Mouse (Mus musculus): ENCODE results near the gene F2rl1. TPM values are rescaled to one million over a fixed set of nuclear protein-coding genes. Genes with fewer than 3 reads are reported as not detected.

The F2rl1 gene
- not detected in 2 replicates for polyA plus RNA-seq (2012; ENCODE audit: insufficient read depth, insufficient read length, missing spikeins)

- H3K4me3 ChIP-seq (ENCODE audit: insufficient read depth, low read depth, low read length), result peak within 1 kb of the TSS; percentile 54
- peaks cover 2% of the 10 kb centered on the region; the same call in 1 of the 2 replicates for H3K4me1 ChIP-seq (ENCODE audit: control insufficient read depth, insufficient read depth, insufficient read length, low read length)
- no peak within 1 kb of the TSS for H3K27ac ChIP-seq (replicated peaks; ENCODE audit: low read depth, low read length)
Observed at GRCm38 (mm10) chr13:95524674-95525491, at the start of gene F2rl1. Gene F2rl1 (minus strand): TSS chr13:95525227.

- no peak overlapping the region for H3K27ac ChIP-seq (replicated peaks; ENCODE audit: low read depth, low read length)
Observed at GRCm38 (mm10) chr13:95570877-95571276, 45.9 kb upstream of the F2rl1 start.

GRCm38 (mm10) chr13:95569326-95569725 lies 44.3 kb upstream of the F2rl1 start:
- no peak overlapping the region for H3K27ac ChIP-seq (replicated peaks; ENCODE audit: low read depth, low read length)
- H3K4me1 ChIP-seq (ENCODE audit: control insufficient read depth, insufficient read depth, insufficient read length, low read length), result no peaks in the 10 kb centered on the region
- H3K4me3 ChIP-seq (ENCODE audit: insufficient read depth, low read depth, low read length), result no peak overlapping the region

More at GRCm38 (mm10) chr13:95570877-95571276, 45.9 kb upstream of the F2rl1 start:
- Histone ChIP-seq H3K4me1 (ENCODE audit: control insufficient read depth, insufficient read depth, insufficient read length, low read length) (no peaks in the 10 kb centered on the region), H3K4me3 (ENCODE audit: insufficient read depth, low read depth, low read length) (no peak overlapping the region)

GRCm38 (mm10) chr13:95568336-95568735 lies 43.3 kb upstream of the F2rl1 start:
- Histone ChIP-seq H3K4me1 (ENCODE audit: control insufficient read depth, insufficient read depth, insufficient read length, low read length) (no peaks in the 10 kb centered on the region), H3K27ac (replicated peaks; ENCODE audit: low read depth, low read length) (no peak overlapping the region), H3K4me3 (ENCODE audit: insufficient read depth, low read depth, low read length) (no peak overlapping the region)

- H3K4me1 ChIP-seq (ENCODE audit: control insufficient read depth, insufficient read depth, insufficient read length, low read length), result no peaks in the 10 kb centered on the region
- H3K4me3 ChIP-seq (ENCODE audit: insufficient read depth, low read depth, low read length), result no peak overlapping the region
- H3K27ac ChIP-seq (replicated peaks; ENCODE audit: low read depth, low read length), result no peak overlapping the region
Observed at GRCm38 (mm10) chr13:95566841-95567551, 42.0 kb upstream of the F2rl1 start.

- no peak overlapping the region for H3K4me3 ChIP-seq (ENCODE audit: insufficient read depth, low read depth, low read length)
- no peaks in the 10 kb centered on the region for H3K4me1 ChIP-seq (ENCODE audit: control insufficient read depth, insufficient read depth, insufficient read length, low read length)
- H3K27ac ChIP-seq (replicated peaks; ENCODE audit: low read depth, low read length), result no peak overlapping the region
Observed at GRCm38 (mm10) chr13:95563693-95564092, 38.7 kb upstream of the F2rl1 start.

- no peak overlapping the region for H3K27ac ChIP-seq (replicated peaks; ENCODE audit: low read depth, low read length)
- H3K4me1 ChIP-seq (ENCODE audit: control insufficient read depth, insufficient read depth, insufficient read length, low read length), result no peaks in the 10 kb centered on the region
- no peak overlapping the region for H3K4me3 ChIP-seq (ENCODE audit: insufficient read depth, low read depth, low read length)
Observed at GRCm38 (mm10) chr13:95563066-95563610, 38.1 kb upstream of the F2rl1 start.

GRCm38 (mm10) chr13:95557326-95557725 lies 32.3 kb upstream of the F2rl1 start:
- Histone ChIP-seq H3K4me1 (ENCODE audit: control insufficient read depth, insufficient read depth, insufficient read length, low read length) (no peaks in the 10 kb centered on the region; the same call in 1 of the 2 replicates), H3K4me3 (ENCODE audit: insufficient read depth, low read depth, low read length) (no peak overlapping the region), H3K27ac (replicated peaks; ENCODE audit: low read depth, low read length) (no peak overlapping the region)

- no peaks in the 10 kb centered on the region; the same call in 1 of the 2 replicates for H3K4me1 ChIP-seq (ENCODE audit: control insufficient read depth, insufficient read depth, insufficient read length, low read length)
- no peak overlapping the region for H3K27ac ChIP-seq (replicated peaks; ENCODE audit: low read depth, low read length)
- H3K4me3 ChIP-seq (ENCODE audit: insufficient read depth, low read depth, low read length), result no peak overlapping the region
Observed at GRCm38 (mm10) chr13:95553885-95554492, 29.0 kb upstream of the F2rl1 start.

GRCm38 (mm10) chr13:95550636-95551370 lies 25.8 kb upstream of the F2rl1 start:
- Histone ChIP-seq H3K4me3 (ENCODE audit: insufficient read depth, low read depth, low read length) (no peak overlapping the region), H3K4me1 (ENCODE audit: control insufficient read depth, insufficient read depth, insufficient read length, low read length) (no peaks in the 10 kb centered on the region; the same call in 1 of the 2 replicates), H3K27ac (replicated peaks; ENCODE audit: low read depth, low read length) (no peak overlapping the region)

- Histone ChIP-seq H3K4me3 (ENCODE audit: insufficient read depth, low read depth, low read length) (no peak overlapping the region), H3K27ac (replicated peaks; ENCODE audit: low read depth, low read length) (no peak overlapping the region), H3K4me1 (ENCODE audit: control insufficient read depth, insufficient read depth, insufficient read length, low read length) (no peaks in the 10 kb centered on the region; the same call in 1 of the 2 replicates)
Observed at GRCm38 (mm10) chr13:95549421-95549820, 24.4 kb upstream of the F2rl1 start.

GRCm38 (mm10) chr13:95548856-95549255 lies 23.8 kb upstream of the F2rl1 start:
- Histone ChIP-seq H3K4me1 (ENCODE audit: control insufficient read depth, insufficient read depth, insufficient read length, low read length) (no peaks in the 10 kb centered on the region; the same call in 1 of the 2 replicates), H3K27ac (replicated peaks; ENCODE audit: low read depth, low read length) (no peak overlapping the region), H3K4me3 (ENCODE audit: insufficient read depth, low read depth, low read length) (peak overlapping the region; percentile 31; the same call in 1 of the 2 replicates)

- no peaks in the 10 kb centered on the region for H3K4me1 ChIP-seq (ENCODE audit: control insufficient read depth, insufficient read depth, insufficient read length, low read length)
- H3K27ac ChIP-seq (replicated peaks; ENCODE audit: low read depth, low read length), result no peak overlapping the region
- H3K4me3 ChIP-seq (ENCODE audit: insufficient read depth, low read depth, low read length), result peak overlapping the region; percentile 31; the same call in 1 of the 2 replicates
Observed at GRCm38 (mm10) chr13:95548291-95548789, 23.3 kb upstream of the F2rl1 start.

GRCm38 (mm10) chr13:95547090-95547611 lies 22.1 kb upstream of the F2rl1 start:
- H3K27ac ChIP-seq (replicated peaks; ENCODE audit: low read depth, low read length), result no peak overlapping the region
- no peaks in the 10 kb centered on the region for H3K4me1 ChIP-seq (ENCODE audit: control insufficient read depth, insufficient read depth, insufficient read length, low read length)
- H3K4me3 ChIP-seq (ENCODE audit: insufficient read depth, low read depth, low read length), result no peak overlapping the region
